Mouse (Mus musculus): ENCODE measurements around the gene Zw10. TPM values are rescaled to one million over a fixed set of nuclear protein-coding genes. Genes with fewer than 3 reads are reported as not detected.

The Zw10 gene
- polyA plus RNA-seq, 1 experiment from 2014 or later: 33.3 TPM

- Histone ChIP-seq H3K4me3 (replicated peaks) (no peak overlapping the region), H3K9ac (no peak overlapping the region), H3K9me3 (no peaks in the 10 kb centered on the region), H3K4me2 (no peak overlapping the region), H3K27ac (no peak overlapping the region), H3K27me3 (replicated peaks) (no peaks in the 10 kb centered on the region), H3K36me3 (no peaks in the 10 kb centered on the region), H3K4me1 (no peaks in the 10 kb centered on the region)
- WGBS: 70% methylated on average over 11 of the region's 11 CpGs
- ATAC-seq (ENCODE audit: insufficient read depth, low FRiP score, low read depth): no peak
These were observed 31.9 kb downstream of the Zw10 start for GRCm38 (mm10) chr9:49087317-49087716.

GRCm38 (mm10) chr9:49098871-49099270 lies 43.5 kb downstream of the Zw10 start:
- no peak for ATAC-seq (ENCODE audit: insufficient read depth, low FRiP score, low read depth)
- Histone ChIP-seq H3K9ac (no peak overlapping the region), H3K4me2 (no peak overlapping the region), H3K4me1 (0 out of 2 replicates have a peak, but pooled peaks cover 6% of the 10 kb centered on the region), H3K27me3 (replicated peaks) (no peaks in the 10 kb centered on the region), H3K27ac (no peak overlapping the region), H3K4me3 (replicated peaks) (no peak overlapping the region), H3K9me3 (no peaks in the 10 kb centered on the region), H3K36me3 (no peaks in the 10 kb centered on the region)
- WGBS: 91% methylated on average over 3 of the region's 3 CpGs

- Histone ChIP-seq H3K36me3 (no peaks in the 10 kb centered on the region), H3K4me1 (0 out of 2 replicates have a peak, but pooled peaks cover 6% of the 10 kb centered on the region), H3K27ac (no peak overlapping the region), H3K4me2 (no peak overlapping the region), H3K4me3 (replicated peaks) (no peak overlapping the region), H3K9ac (no peak overlapping the region), H3K27me3 (replicated peaks) (no peaks in the 10 kb centered on the region), H3K9me3 (no peaks in the 10 kb centered on the region)
- 17% methylated on average over 1 of the region's 1 CpGs for WGBS
- ATAC-seq (ENCODE audit: insufficient read depth, low FRiP score, low read depth): peak; percentile 82; the same call in 1 of the 2 replicates
These were observed 46.9 kb downstream of the Zw10 start for GRCm38 (mm10) chr9:49102328-49102727.

GRCm38 (mm10) chr9:49109101-49109500 lies 53.7 kb downstream of the Zw10 start:
- no peak overlapping the region for H3K4me3 ChIP-seq (replicated peaks)
- no peak overlapping the region for H3K9ac ChIP-seq
- H3K27ac ChIP-seq: no peak overlapping the region
- H3K36me3 ChIP-seq: no peaks in the 10 kb centered on the region
- no peak overlapping the region for H3K4me2 ChIP-seq
- no peaks in the 10 kb centered on the region for H3K27me3 ChIP-seq (replicated peaks)
- ATAC-seq (ENCODE audit: insufficient read depth, low FRiP score, low read depth): no peak
- peaks cover 14% of the 10 kb centered on the region; the same call in 1 of the 2 replicates for H3K4me1 ChIP-seq
- WGBS: 59% methylated on average over 7 of the region's 7 CpGs
- no peaks in the 10 kb centered on the region for H3K9me3 ChIP-seq

- H3K27me3 ChIP-seq (replicated peaks): no peaks in the 10 kb centered on the region
- WGBS: 32% methylated on average over 6 of the region's 6 CpGs
These were observed 55.2 kb downstream of the Zw10 start for GRCm38 (mm10) chr9:49110476-49111220.

GRCm38 (mm10) chr9:49111296-49111695 lies 55.9 kb downstream of the Zw10 start:
- H3K27me3 ChIP-seq (replicated peaks): no peaks in the 10 kb centered on the region
- H3K4me1 ChIP-seq: peaks cover 14% of the 10 kb centered on the region; the same call in 1 of the 2 replicates
- no peaks in the 10 kb centered on the region for H3K36me3 ChIP-seq
- H3K27ac ChIP-seq: no peak overlapping the region
- no peaks in the 10 kb centered on the region for H3K9me3 ChIP-seq
- no peak for ATAC-seq (ENCODE audit: insufficient read depth, low FRiP score, low read depth)
- H3K4me3 ChIP-seq (replicated peaks): no peak overlapping the region
- H3K9ac ChIP-seq: no peak overlapping the region
- H3K4me2 ChIP-seq: no peak overlapping the region
- WGBS: 71% methylated on average over 5 of the region's 5 CpGs

More at GRCm38 (mm10) chr9:49110476-49111220, 55.2 kb downstream of the Zw10 start:
- Histone ChIP-seq H3K9ac (no peak overlapping the region), H3K36me3 (no peaks in the 10 kb centered on the region), H3K4me2 (no peak overlapping the region), H3K4me3 (replicated peaks) (no peak overlapping the region), H3K4me1 (peaks cover 14% of the 10 kb centered on the region; the same call in 1 of the 2 replicates), H3K9me3 (no peaks in the 10 kb centered on the region), H3K27ac (peak overlapping the region; percentile 57; the same call in 1 of the 2 replicates)
- peak; percentile 63; the same call in 1 of the 2 replicates for ATAC-seq (ENCODE audit: insufficient read depth, low FRiP score, low read depth)

- Histone ChIP-seq H3K4me2 (no peak overlapping the region), H3K9me3 (no peaks in the 10 kb centered on the region), H3K36me3 (no peaks in the 10 kb centered on the region), H3K27ac (no peak overlapping the region), H3K9ac (no peak overlapping the region), H3K4me3 (replicated peaks) (no peak overlapping the region), H3K27me3 (replicated peaks) (no peaks in the 10 kb centered on the region), H3K4me1 (no peaks in the 10 kb centered on the region)
- 44% methylated on average over 3 of the region's 3 CpGs for WGBS
- ATAC-seq (ENCODE audit: insufficient read depth, low FRiP score, low read depth): no peak
These were observed 62.9 kb downstream of the Zw10 start for GRCm38 (mm10) chr9:49118271-49118825.

- no peaks in the 10 kb centered on the region for H3K27me3 ChIP-seq (replicated peaks)
- 81% methylated on average over 4 of the region's 4 CpGs for WGBS
- no peak for ATAC-seq (ENCODE audit: insufficient read depth, low FRiP score, low read depth)
- H3K9me3 ChIP-seq: no peaks in the 10 kb centered on the region
- no peak overlapping the region for H3K27ac ChIP-seq
- no peak overlapping the region for H3K4me3 ChIP-seq (replicated peaks)
- H3K36me3 ChIP-seq: no peaks in the 10 kb centered on the region
- H3K4me2 ChIP-seq: no peak overlapping the region
- no peak overlapping the region for H3K9ac ChIP-seq
- H3K4me1 ChIP-seq: no peaks in the 10 kb centered on the region
These were observed 64.3 kb downstream of the Zw10 start for GRCm38 (mm10) chr9:49119759-49120158.

GRCm38 (mm10) chr9:49125706-49126105 lies 70.3 kb downstream of the Zw10 start:
- no peak overlapping the region for H3K4me3 ChIP-seq (replicated peaks)
- no peaks in the 10 kb centered on the region for H3K27me3 ChIP-seq (replicated peaks)
- H3K9me3 ChIP-seq: no peaks in the 10 kb centered on the region
- H3K4me1 ChIP-seq: no peaks in the 10 kb centered on the region
- WGBS: 56% methylated on average over 7 of the region's 7 CpGs
- no peaks in the 10 kb centered on the region for H3K36me3 ChIP-seq
- no peak for ATAC-seq (ENCODE audit: insufficient read depth, low FRiP score, low read depth)
- no peak overlapping the region for H3K9ac ChIP-seq
- no peak overlapping the region for H3K27ac ChIP-seq
- no peak overlapping the region for H3K4me2 ChIP-seq

Other genes starting within 250 kb of the Zw10 start
- gene Zbtb16, start 219.4 kb upstream of the Zw10 start, polyA plus RNA-seq (2015; fragmentation: Nextera tagmentation; extraction: Ambion mirVana): 3.9 and 4.5 TPM in 2 replicates
- 1.5 and 1.7 TPM in 2 replicates for gene Htr3a, start 144.5 kb upstream of the Zw10 start, polyA plus RNA-seq (2015; fragmentation: Nextera tagmentation; extraction: Ambion mirVana)
- gene Htr3b, start 90.6 kb upstream of the Zw10 start, polyA plus RNA-seq (2015; fragmentation: Nextera tagmentation; extraction: Ambion mirVana): 0.32 and 0.48 TPM in 2 replicates
- 23.3 and 24.2 TPM in 2 replicates for gene Usp28, start 70.2 kb upstream of the Zw10 start, polyA plus RNA-seq (2015; fragmentation: Nextera tagmentation; extraction: Ambion mirVana)
- 3.6 and 4.2 TPM in 2 replicates for gene Tmprss5, start 25.6 kb downstream of the Zw10 start, polyA plus RNA-seq (2015; fragmentation: Nextera tagmentation; extraction: Ambion mirVana)
- gene Gm4894, start 194.9 kb downstream of the Zw10 start, polyA plus RNA-seq (2015; fragmentation: Nextera tagmentation; extraction: Ambion mirVana): not detected in 2 replicates

All from stomach, embryonic 15.5 days (tissue).